Mouse (Mus musculus): ENCODE results near the gene Card19.

The Card19 gene

DNA sequence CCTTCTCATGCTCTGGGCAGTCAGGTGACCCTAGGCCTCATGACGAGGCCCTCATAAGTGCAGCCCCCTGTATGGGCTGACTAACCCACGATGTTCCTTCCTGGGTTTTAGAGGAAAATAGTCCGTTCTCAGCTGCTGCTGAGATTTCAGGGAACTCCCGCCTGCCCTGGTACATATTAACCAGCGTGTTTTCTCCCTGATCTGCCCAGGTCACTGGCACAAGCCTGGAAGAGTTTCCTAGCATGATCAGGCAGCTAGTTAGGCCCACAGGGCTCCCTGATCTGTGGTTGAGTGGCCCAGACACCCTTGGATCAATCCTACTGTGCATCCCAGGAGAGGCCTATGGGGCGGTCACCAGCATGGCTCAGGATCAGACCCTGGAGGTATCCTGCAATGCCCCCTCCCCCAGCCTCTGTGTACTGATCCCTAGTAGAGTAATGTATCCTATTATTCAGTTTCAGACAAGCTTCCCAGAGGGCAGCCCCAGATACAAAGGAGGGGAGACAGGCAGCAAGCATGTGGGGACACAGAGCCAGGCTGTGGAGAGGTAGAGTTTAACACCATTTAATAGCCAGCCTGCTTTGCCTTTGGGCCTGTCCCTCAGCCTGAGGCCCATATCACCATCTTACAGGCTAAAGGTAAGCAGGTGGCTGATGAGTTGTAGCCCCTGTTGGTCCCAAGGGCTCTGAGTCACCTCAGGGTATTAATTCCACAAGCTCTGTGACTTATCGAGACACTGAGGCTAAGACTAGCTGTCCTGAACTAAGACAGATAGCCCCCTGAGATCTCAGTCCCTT, 24.8 kb downstream of the Card19 start:
- POLR2A ChIA-PET = interaction anchor here in 3 of 4 experiments (0.6 to 21.1 kb wide), 10 partner anchors 7 to 175 kb away, joined by 3 to 244 read pairs (median 5); partner anchors contain the start of genes Card19 (in 1 of the 3) and Ninj1 (in 1 of the 3)
- CTCF ChIA-PET = interaction anchor here in 1 of 4 experiments (0.6 kb wide), 1 partner anchor 30 kb away, joined by 4 read pairs; no protein-coding TSS in a partner anchor

DNA sequence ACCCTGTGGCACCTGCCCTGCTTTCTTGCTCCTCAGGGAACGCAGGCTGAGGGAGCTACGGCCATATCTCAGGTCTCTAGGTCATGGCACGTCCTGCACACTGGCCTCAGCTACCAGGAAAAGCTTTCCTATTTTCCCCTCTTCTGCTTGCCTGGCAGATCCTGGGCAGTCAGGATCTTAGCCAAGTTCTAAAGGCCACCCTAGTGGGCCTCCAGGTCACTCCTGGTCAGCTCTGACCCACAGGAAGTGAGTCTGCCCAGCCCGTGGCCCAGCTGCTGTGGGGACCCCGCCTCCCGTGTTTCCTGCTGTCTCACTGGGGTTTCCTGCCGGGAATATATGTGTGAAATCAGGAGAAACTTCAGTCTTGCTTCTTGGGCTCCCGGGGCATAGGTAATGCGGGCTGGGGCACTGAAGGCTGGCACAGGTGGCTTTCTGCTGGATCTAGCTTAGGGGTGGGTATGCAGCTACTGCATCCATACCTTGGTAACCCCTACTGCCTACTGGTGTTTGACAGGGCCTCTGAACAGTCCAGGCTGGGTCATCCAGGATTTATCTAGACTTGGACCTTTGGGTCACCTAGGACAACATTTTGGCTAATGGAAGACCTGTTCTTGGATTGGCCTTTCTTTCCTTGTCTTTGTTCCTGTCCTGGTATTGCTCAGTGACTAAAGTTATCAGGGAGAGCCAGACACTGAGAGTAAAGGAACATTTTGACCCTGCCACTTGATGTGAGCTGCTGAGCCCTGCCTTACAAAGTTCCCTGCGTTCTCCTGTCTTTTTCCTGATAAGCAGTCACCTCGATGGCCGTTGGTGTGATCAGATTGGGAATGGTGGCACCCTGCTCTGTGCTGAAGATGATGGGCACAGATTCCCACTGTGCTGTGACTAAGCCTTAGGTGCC, 25.6 kb downstream of the Card19 start:
- ChIA-PET CTCF (interaction anchor here in 3 of 4 experiments (0.6 to 1.6 kb wide), 3 partner anchors 31 to 536 kb away, joined by 3 to 4 read pairs (median 3); no protein-coding TSS in a partner anchor), POLR2A (interaction anchor here in 3 of 4 experiments (0.8 to 21.1 kb wide), 13 partner anchors 6 to 219 kb away, joined by 3 to 244 read pairs (median 9); partner anchors contain the start of genes Card19 (in 1 of the 3) and Ninj1 (in 1 of the 3))

DNA sequence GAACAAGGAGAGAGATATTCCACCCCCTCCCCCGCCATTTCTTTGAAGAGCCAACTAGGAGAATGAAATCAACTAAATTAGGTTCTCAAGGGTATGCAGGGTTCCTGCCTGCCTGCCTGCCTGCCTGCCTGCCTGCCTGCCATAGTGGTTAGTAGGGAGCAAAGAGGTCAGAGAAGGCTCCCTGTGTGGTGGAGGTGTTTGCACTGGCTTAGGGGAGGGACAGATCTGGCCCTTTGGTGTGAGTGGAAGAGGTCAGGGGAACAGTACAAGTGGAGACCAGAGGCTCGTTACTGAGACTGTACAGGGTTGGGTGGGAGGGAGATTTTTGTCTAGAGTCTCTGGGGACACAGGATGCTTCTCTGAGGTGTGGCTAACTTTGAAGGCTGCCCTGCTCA, 26.9 kb downstream of the Card19 start:
- POLR2A ChIA-PET = interaction anchor here (0.5 to 12.2 kb wide), 18 partner anchors 9 to 521 kb away, joined by 3 to 244 read pairs (median 5); partner anchors contain the start of gene Card19 (in 1 of the 4)
- CTCF ChIA-PET = interaction anchor here in 2 of 4 experiments (1.3 to 1.6 kb wide), 2 partner anchors 31 to 535 kb away, joined by 3 read pairs; no protein-coding TSS in a partner anchor

DNA sequence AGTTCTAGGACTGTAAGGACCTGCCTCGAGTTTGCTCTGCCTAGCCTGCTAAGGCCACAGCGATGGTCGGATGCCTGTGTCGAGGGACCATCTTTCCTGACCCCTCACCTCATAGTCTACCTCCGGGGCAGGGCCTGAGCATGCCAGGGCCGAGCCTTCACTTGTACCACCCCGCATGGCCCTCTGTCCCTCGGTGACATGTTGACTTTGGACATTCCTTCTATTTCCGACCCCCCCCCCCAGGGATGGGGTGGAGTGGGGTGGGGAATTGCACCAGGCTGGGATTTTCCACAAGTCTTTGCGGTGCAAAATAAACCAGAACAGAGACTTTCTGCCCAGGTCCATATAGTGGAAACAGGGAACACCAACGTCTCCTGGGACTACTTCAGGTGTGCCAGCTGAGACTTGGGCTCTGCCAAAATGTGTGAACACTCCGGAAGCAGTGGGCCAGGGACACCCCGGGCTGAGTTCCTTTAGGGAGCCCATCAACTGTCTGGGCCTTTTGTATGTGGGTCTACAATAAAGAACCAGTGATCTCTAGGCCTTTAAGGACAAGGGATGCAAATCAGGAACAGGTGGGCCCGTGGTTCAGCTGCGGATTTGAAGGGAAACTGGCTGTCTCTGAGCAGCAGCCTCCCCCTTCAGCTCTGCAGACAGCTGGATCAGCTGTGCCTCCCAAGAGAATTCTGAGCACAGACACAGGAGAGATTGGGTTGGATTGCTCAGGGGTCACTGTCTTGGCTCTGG, 27.4 kb downstream of the Card19 start:
- POLR2A ChIA-PET = interaction anchor here (0.5 to 12.2 kb wide), 50 partner anchors 8 to 642 kb away, joined by 3 to 244 read pairs (median 5); partner anchors contain the start of genes Bicd2 (in 2 of the 4), Card19 (in 2 of the 4) and Susd3 (in 1 of the 4)
- CTCF ChIA-PET = interaction anchor here in 2 of 4 experiments (0.6 to 1.6 kb wide), 4 partner anchors 10 to 141 kb away, joined by 3 read pairs; no protein-coding TSS in a partner anchor

DNA sequence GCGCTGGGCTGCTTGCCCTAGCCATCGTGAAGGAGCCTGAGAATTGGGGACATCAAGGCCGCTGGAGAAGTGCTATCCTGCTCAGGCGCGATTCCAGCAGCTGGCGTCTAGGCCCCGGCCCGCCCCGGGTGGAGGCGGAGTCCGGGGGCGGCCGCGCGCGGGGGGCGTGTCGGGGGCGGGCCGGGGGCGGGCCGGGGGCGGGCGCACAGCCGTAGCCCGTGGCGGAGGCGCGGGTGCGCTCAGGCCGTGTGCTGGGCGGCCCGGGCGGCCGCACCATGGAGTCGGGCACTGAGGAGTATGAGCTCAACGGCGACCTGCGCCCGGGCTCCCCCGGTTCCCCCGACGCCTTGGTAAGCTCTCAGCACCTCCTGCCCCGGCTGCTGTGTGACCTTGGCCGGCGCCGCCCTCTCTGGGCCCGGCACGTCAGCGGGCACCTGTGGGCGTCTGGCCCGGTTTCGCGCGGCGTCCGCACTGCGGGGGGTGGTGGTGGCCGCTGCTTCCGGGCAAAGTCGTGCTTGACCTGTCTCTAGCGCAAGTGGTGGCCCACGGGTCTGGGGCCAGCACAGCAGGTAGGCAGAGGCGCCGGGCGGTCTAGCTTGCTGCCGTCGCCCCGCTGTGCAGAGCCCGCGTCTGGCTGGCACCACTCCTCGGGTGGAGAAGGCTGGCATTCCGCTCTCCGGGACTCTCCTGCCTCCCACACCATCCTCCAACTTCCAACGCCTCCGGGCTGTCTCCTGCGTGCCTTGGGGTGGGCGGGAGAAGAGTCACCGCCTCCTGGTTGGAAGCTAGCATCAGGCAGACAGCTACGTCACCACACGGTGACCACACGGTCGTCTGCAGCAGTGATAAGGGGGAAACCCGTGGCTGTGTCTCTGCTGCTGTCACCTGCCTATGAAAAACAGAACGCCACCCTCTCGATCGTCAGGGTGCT, 28.3 kb downstream of the Card19 start, which contains the start of gene Ninj1:
Ninj1 (plus strand) TSS at position 198 of the 931 bp plus-strand sequence.
- POLR2A ChIA-PET = interaction anchor here in 3 of 4 experiments (0.5 to 12.2 kb wide), 61 partner anchors 8 to 642 kb away, joined by 3 to 244 read pairs (median 5); partner anchors contain the start of genes Card19 (in 3 of the 3), Bicd2 (in 2 of the 3), Susd3 (in 1 of the 3) and Wnk2 (in 1 of the 3)
- CTCF ChIA-PET = interaction anchor here in 3 of 4 experiments (0.6 to 1.6 kb wide), 4 partner anchors 18 to 549 kb away, joined by 3 to 7 read pairs (median 3); no protein-coding TSS in a partner anchor

DNA sequence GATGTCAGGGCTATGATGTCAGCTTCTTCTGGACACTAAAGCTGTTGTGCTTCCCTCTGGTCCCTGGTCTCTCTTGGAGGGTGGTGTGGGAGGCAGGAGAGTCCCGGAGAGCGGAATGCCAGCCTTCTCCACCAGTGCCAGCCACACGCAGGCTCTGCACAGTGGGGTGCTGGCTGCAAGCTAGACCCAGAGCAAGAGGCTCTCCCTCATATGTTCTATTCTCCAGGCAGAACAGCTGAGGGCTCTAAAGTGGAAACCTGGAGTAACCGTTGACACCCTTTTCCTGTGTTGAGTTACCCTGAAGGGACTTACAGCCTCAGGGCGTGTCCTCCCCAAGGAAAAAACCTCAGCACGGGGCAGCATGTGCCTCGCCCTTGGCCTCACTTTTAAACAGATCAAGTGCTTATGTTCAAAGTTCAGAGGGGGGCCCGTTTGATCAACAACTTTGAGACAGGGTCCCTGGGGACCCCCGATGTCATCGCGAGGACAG, 29.0 kb downstream of the Card19 start:
- CTCF ChIA-PET = interaction anchor here in 3 of 4 experiments (0.6 to 0.8 kb wide), 3 partner anchors 24 to 549 kb away, joined by 3 to 7 read pairs (median 3); no protein-coding TSS in a partner anchor
- POLR2A ChIA-PET = interaction anchor here (0.6 to 12.2 kb wide), 45 partner anchors 7 to 641 kb away, joined by 3 to 244 read pairs (median 5); partner anchors contain the start of genes Card19 (in 3 of the 4), Bicd2 (in 1 of the 4) and Wnk2 (in 1 of the 4)

DNA sequence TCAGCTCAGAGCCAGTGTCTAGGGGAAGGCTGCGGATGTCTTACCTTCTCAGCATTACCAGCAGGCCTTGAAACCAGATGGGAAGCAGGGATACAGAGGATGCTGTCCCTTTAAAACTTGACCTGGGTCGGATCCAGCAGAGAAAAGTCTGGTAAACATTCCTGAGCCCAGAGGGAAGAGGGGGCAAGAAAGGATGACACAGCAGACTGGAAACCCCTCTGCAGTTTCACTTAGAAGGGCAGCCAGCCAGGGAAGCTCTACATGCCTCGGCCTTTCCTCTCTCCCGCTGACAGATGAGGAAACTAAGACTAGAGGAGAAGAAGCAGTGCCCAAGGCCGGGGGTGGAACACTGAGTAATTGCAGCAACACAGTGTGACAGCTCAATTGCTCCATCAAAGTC, 32.2 kb downstream of the Card19 start:
- ChIA-PET POLR2A (interaction anchor here in 2 of 4 experiments (0.6 to 12.2 kb wide), 24 partner anchors 11 to 656 kb away, joined by 3 to 244 read pairs (median 4); partner anchors contain the start of genes Card19 (in 2 of the 2) and Wnk2 (in 1 of the 2)), CTCF (interaction anchor here in 2 of 4 experiments (0.5 to 1.4 kb wide), 3 partner anchors 25 to 451 kb away, joined by 3 to 4 read pairs (median 3); no protein-coding TSS in a partner anchor)

DNA sequence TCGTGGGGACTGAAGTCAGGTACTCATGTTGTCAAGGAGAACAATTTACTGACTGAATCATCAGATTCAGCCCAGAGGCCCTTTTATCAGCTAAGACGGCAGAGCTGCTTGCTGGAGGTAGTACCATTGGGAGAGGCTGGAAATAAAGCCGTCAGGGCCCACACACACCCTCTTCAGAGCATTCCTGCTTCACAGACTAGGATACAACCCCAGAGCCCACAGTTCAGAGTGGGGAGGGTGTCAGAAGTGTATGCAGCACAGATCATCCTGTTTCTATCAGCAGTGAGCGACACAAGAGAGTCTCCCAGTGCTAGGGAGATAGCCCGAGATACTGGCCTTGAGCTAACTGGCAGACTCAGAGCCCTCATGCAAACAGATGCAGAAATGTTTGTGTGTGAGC, 32.7 kb downstream of the Card19 start:
- POLR2A ChIA-PET = interaction anchor here in 3 of 4 experiments (0.6 to 12.2 kb wide), 29 partner anchors 11 to 655 kb away, joined by 3 to 244 read pairs (median 4); partner anchors contain the start of genes Card19 (in 2 of the 3) and Wnk2 (in 1 of the 3)
- CTCF ChIA-PET = interaction anchor here in 1 of 4 experiments (1.2 to 1.4 kb wide), 2 partner anchors 25 to 450 kb away, joined by 3 read pairs; no protein-coding TSS in a partner anchor

DNA sequence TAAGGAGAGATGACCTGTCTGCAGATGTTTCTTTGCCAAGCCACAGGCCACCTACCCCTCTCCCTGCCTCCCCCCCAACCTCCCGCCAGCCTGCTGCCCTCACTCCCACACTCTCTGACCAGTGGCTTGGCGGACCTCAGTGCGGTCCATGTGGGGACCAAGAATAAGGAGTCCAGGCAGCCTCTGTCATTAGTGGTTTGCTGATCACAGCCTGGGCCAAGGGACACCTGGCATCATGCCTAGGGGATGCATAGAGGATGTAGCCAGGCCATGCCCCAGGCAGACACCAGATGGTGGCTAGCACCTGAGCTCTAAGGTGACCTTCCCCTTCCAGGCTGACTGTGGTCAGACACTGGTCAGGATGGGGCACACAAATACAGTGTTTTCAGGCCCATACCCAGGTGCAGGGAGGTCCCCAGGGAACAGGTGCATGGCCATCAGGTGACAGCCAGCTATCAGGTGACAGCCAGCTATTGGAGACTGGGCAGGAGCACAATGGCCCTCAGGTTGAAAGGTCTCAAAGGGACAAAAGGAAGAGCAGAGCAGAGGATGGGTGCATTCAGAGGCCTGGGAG, 34.3 kb downstream of the Card19 start:
- POLR2A ChIA-PET = interaction anchor here in 3 of 4 experiments (0.5 to 12.2 kb wide), 59 partner anchors 7 to 1836 kb away, joined by 3 to 244 read pairs (median 5); partner anchors contain the start of genes Card19 (in 2 of the 3), Susd3 (in 2 of the 3), Bicd2 (in 1 of the 3) and Id4 (in 1 of the 3)
- CTCF ChIA-PET = interaction anchor here in 2 of 4 experiments (0.6 to 1.3 kb wide), 5 partner anchors 12 to 186 kb away, joined by 3 to 4 read pairs (median 4); no protein-coding TSS in a partner anchor

DNA sequence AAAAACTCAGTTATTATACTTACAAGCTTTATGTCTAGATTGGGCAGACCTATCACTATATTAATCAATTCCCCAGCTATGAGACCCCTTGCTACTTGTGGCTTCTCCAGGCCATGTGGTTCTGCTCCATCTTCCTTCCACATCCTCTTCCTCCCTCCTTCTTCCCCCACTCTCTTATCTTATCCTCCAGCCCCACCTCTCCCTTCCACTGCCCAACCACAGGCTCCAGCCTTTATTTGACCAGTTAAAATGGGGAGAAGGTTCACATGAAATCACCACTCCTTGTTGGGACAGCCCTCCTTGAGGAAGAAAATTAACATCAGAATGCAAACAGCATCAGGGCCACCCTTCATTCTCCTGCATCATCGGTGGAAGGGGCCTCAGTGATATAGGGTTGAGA, 35.1 kb downstream of the Card19 start:
- CTCF ChIA-PET = interaction anchor here in 1 of 4 experiments (0.6 to 1.3 kb wide), 2 partner anchors 51 to 180 kb away, joined by 3 to 4 read pairs; no protein-coding TSS in a partner anchor
- POLR2A ChIA-PET = interaction anchor here in 3 of 4 experiments (0.7 to 12.2 kb wide), 34 partner anchors 8 to 635 kb away, joined by 3 to 244 read pairs (median 5); partner anchors contain the start of genes Card19 (in 2 of the 3), Ninj1 (in 1 of the 3) and Wnk2 (in 1 of the 3)

DNA sequence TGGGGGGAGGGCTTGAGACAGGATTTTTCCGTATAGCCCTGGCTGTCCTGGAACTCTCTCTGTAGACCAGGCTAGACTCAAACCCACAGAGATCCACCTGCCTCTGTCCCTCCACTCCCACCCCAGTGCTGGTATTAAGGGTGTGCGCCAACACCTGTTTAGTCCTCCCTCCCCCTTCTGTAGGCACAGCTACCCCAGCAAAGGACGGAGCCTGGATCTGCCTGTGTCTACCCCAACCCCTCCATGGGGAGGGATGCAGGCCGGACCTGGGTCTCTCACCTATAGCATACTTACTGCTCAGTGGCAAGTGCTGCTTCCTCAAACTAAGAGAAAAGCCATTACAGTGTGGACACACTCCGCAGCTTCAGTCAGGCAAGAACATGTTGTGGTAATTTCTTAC, 35.6 kb downstream of the Card19 start:
- CTCF ChIA-PET = interaction anchor here in 1 of 4 experiments (0.6 kb wide), 1 partner anchor 51 kb away, joined by 3 read pairs; no protein-coding TSS in a partner anchor

DNA sequence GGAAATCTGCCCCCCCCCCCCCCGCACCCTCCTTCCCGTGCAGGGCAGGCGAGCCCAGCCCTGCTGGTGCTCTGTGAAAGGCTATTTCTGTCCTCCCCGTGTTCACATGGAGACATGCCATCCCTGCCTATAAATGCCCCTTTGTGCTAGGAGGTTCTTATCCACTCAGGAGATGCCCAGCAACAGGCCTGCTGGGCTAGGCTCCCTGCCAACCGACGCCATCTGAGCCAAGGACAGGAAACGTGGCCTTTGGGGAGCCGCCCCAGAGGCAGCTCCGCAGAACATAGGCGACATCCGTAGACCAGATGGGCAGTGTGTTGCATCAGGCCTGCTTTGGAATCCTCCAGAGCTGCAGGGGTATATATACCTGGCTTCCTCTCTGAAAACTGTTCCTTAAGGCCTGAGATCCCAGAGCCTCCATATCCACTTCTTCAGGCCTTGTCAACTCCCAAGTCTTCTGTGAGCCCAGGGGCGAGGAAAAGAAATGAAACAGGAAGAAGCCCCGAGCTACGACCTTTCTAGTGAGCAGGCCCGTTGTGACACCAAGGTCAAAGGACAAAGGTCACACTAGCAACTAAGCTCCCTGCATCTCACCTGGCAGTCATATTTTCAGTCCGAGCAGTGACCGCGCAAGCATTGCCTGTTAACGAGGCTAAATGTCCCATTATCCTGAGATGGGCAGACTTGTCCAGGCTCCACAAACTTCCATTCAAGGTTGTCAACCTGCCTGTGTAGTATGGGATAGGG, 36.8 kb downstream of the Card19 start:
- ChIA-PET POLR2A (interaction anchor here in 3 of 4 experiments (0.7 to 12.2 kb wide), 16 partner anchors 8 to 633 kb away, joined by 3 to 244 read pairs (median 4); partner anchors contain the start of genes Ninj1 (in 3 of the 3), Bicd2 (in 1 of the 3) and Card19 (in 1 of the 3)), CTCF (interaction anchor here in 1 of 4 experiments (0.6 to 1.2 kb wide), 2 partner anchors 9 to 163 kb away, joined by 3 to 6 read pairs; no protein-coding TSS in a partner anchor)

More for the DNA sequence above, 35.6 kb downstream of the Card19 start:
- POLR2A ChIA-PET = interaction anchor here in 3 of 4 experiments (0.8 to 12.2 kb wide), 17 partner anchors 8 to 635 kb away, joined by 3 to 244 read pairs (median 8); partner anchors contain the start of genes Card19 (in 2 of the 3) and Ninj1 (in 1 of the 3)

DNA sequence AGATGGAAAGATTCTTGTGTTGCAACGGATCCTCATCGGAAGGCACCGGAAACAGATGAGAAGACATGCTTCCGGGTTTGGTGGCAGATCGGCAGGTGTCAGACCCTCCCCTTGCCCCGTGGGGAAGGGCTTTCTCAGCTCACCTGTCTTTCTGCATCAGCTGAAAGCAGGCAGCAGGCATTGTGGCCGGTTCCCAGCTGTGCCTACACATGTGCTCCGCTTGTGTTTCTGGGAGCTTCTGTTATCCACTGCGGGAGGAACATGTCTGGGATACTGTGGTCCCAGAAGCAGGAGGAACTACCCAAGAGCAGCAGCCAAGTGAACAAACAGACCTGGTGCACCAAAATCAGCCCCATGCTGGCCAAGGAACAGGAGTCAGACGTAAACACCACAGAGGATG, 40.3 kb downstream of the Card19 start:
- POLR2A ChIA-PET = interaction anchor here in 3 of 4 experiments (0.6 to 5.4 kb wide), 4 partner anchors 12 to 527 kb away, joined by 3 to 62 read pairs (median 4); partner anchors contain the start of gene Ninj1 (in 2 of the 3)
- CTCF ChIA-PET = interaction anchor here in 1 of 4 experiments (0.6 to 2.0 kb wide), 3 partner anchors 19 to 531 kb away, joined by 4 to 11 read pairs (median 4); no protein-coding TSS in a partner anchor

All from embryonic stem cell, embryonic (primary cell).